Mouse (Mus musculus) neutrophil, adult 5-6 weeks (primary cell): ENCODE results near the gene Abcc5. TPM values are rescaled to one million over a fixed set of nuclear protein-coding genes. Genes with fewer than 3 reads are reported as not detected.
A peak's percentile ranks its signal among the peaks of the same experiment; 100 is the strongest.
"Not testable (repeated sequence)": the region's sequence is repeated elsewhere in the genome, so short reads cannot be mapped to it uniquely, and the experiment has no call there.

Experiments used
- ATAC-seq: fragments of 151-379, 151-347 bp; 2 replicates; pipeline ENCODE4 v1.8.0; 2017; ENCODE audit warnings: mild to moderate bottlenecking, moderate TSS enrichment; ENCODE audit not compliant: insufficient number of reproducible peaks, poor library complexity, low FRiP score, severe bottlenecking; ENCODE audit errors: extremely low read depth
- total RNA-seq: library from RNA; stranded (forward); fragments of 200-1000 nt; gene quantifications from 2 replicates; pipeline ENCODE4 v1.2.3, GENCODE M21; 2017

The Abcc5 gene
- total RNA-seq, 1 experiment from 2014 or later: 24.0 TPM

DNA sequence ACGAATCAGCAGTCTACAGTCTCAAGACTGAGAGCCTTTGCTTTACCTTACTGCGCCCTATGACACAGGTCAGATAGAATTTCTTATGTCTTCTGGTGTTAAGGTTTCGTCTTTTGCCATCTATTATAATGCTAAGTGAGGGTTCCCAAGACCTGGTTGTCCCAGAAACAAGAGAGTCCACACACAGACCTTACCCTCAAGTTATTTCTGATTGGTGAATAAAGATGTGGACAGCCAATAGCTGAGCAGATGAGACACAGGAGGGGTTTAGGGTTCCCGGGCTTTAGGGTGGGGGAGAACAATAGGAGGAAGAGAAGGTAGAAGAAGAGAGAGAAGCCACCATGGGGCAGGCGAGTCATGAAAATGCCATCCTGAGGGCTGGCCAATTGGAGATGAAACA, 50.9 kb downstream of the Abcc5 start:
- no peak for ATAC-seq

DNA sequence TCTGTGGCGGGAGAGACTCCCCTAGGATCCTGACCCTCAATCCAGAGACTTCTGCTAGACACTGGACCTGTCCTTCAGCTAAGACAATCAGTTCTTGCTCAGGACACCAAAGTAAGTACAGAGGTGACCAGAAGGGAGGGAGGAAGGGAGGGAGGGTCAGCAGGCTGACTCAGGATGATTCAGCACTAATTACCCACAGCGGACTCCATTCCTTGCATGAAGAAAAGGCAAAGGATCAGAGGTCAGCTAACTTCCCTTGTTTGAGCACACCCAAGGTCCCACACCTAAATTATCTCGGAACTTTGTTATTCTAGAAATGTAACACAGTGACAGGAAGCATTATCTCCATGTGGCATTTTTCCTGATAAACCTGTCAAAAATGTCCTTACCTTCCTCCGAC, 54.5 kb downstream of the Abcc5 start:
- 0 out of 2 replicates have a peak, but pooled peaks have one; percentile 6 for ATAC-seq

DNA sequence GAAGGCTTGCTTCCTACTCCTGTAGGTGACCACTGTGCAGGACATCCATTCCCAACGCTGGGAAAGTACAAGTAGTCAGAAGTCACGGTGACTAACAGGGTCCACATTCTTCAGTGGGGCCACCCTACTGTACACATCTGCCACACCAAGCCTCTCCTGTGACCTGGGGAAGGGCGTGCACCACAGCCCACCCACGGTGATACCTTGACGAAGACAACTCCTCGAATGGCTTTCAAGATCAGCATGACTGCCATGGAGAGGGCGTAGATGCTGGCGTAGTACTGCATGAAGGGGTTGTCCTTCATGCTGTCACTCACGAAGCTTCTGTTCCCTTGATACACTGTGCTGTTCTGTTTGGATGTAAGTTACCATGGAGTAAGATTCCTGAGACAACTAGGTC, 58.0 kb downstream of the Abcc5 start:
- no peak for ATAC-seq

DNA sequence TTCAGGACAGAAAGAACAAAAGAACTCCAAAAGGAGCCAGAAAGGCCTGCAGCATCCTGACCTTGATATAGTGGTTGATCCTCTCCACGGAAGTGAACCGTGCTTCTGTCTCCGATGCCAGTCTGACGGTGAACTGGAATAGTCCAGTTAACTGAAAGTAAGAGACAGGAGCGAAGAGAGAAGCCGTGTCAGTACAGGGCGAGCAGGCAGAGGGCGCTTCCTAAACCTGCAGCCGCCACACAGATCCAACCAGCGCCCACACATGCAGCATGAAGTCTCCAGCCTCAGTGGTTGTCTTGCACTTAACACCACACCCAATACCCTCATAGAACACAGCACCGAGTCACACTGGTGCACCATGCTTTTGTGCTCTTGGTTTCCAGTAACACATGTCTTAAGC, 64.1 kb downstream of the Abcc5 start:
- ATAC-seq: no peak

DNA sequence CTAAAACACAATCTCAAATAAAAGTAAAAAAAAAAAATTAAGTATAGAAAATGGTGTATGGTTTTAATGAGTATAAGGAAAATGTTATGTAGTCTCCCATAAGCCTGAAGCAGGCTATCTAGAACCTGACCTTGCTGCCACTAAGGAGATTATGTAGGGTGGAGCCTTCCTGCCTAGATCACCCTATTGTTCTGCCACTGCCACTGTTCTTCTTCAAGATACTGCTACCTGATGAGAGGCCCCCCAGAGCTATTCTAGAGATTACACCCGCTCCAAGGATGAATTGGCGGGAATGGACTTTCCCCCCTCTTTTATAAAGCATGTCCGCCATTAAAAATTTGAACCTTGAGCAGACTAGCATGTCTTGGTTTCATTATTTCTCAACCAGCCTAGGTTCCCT, 64.7 kb downstream of the Abcc5 start:
- ATAC-seq: not testable (repeated sequence)

DNA sequence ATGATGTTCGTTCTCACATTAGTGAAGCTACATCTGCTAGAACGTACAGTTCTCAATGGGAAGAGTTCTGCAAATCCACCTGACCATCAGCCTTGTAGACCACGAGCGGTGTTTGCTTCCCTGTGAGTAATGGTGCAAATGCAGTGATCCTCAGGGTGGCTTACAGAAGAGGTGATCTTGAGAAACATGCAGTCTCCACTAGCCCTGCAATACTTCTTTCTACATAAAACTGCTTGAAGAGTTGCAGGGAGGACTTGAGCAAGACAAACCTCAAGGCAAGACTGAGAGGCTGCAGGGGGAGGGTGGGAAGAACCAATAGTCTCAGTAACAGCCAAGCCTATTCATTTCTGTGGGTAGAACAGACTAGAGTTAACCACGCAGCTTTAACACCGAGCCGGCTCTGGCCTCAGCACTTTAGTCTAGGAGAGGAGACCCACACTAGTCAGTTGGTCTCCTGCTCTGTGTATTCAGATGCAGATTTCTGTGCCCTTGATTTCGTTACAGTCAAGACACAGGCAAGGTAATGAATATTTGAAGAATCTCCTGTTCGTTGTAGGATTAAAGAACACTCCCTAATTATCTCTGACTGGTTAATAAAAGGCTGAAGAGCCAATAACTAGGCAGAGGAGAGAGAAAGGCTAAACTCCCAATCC, 66.4 kb downstream of the Abcc5 start:
- ATAC-seq: no peak

DNA sequence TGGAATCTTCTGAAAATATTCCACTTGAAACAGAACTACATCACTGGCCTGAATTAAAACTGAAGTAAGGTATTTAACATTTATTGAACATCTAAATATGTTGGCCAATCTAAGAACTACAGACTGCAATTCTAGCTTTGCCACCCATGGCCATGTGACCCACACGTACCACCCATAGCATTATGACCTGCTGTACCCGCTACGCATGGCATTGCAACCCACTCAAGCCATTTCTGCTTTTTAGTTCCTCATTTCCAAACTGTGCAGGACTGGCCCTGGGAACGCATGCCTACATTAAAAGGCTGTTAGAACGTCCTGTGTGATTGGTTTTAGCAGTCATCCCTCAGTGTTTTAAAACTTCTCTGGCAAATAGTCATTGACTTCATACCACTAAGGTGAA, 68.4 kb downstream of the Abcc5 start:
- peak; percentile 92 for ATAC-seq

DNA sequence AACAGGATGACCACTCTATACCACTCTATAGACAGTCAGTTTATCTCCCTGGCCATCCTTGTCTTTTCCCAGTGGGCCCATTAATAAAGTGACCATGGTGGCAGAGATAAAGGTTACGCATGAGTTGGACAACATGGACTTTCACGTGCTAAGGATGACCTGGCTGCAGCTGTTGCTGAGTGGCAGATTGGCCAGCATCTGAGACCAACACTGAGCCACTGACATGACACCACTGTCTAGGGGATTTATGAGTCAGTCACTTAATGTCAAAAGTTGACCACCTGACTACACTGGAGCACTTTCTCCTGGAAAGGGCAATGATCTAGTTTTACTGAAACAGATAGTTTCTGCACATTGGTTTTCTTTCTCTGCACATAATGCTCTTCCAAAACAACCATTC, 71.4 kb downstream of the Abcc5 start:
- no peak for ATAC-seq

DNA sequence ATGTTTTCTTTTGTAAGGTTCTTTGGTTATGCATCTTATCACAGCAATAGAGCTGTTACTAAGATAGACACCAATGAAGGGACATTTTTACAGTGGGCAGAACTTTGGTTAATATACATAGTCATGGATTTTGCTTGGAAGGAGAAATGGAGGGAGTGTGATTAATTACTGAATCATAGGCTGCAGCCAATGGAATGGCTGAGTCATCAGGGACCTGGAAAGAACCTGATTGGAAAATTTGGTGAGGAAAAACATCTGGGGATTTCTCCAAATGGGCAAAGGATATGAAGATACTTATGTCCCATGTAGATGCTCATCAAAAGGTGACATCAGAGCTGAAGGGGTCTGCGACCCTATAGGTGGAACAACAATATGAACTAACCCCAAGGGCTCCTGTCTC, 72.2 kb downstream of the Abcc5 start:
- ATAC-seq: no peak

DNA sequence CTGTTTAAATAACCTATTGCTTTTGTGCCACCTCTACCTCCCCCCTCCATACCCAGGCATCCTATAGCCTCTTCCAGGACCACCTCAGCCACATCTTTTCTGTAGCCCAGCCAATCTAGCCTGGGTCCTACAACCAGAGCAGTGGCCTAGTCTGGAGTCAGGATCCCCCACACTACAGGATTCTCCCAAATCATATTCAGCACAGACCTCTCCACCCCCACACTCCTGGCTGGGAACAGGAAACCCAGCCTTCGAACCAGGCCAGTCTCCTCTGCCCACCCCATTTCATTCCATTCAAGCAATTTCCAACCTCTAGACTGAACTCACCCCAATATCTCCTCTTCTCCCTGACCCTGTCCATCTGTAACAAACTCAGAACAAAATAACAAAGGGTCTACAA, 80.7 kb downstream of the Abcc5 start:
- ATAC-seq: no peak

DNA sequence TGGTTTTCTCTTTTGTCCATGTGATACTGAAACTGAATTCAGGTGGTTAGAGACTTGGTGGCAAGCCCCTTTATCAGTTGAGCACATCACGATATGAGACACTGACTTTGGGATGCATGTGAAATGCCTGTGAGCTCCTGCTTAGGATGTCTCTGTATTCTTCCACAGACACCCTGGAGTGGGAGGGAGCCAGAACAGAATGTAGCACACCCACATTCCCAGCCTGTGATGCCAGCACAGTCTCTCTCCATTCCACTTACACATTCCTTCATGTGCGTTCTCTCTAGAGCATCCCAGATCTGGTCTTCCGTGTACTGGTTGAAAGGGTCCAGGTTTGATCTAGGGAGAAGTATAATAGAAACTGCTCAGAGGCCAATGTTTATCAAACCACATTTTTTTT, 87.6 kb downstream of the Abcc5 start:
- no peak for ATAC-seq

DNA sequence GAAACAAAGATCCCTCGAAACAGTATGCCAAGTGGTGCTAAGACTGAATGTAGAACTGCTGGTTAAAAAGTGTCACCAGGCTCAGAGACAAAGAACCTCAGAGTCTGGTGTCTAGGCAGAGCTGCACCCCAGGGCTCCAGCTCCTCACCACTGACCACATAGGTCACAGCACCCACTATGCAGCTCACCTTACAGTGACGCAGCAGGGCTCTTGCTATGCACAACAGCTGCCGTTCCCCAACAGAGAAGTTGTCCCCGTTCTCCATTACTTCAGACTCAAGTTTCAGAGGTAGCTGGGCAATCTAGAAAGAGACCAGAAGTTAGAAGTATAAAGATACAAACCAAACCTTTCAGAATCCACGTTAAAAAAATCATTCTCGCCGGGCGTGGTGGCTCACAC, 91.3 kb downstream of the Abcc5 start:
- ATAC-seq: no peak

DNA sequence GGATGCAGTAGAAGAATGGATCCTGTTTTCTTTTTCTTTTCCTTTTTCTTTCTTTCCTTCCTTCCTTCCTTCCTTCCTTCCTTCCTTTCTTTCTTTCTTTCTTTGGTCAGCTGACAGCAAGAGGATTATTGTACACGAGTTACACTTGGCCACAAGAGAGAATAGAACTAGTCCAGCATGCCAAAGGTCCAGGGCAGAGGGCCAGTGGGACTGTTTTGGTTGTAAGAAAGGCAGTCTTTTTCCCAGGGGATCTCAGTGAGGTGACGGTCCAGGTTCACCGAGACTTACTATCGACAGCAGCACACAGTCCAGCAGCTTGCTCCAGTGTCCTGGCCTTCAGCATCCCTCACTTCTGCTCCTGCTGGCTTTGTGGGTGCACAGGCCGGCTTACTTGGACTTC, 97.9 kb downstream of the Abcc5 start:
- no peak for ATAC-seq

DNA sequence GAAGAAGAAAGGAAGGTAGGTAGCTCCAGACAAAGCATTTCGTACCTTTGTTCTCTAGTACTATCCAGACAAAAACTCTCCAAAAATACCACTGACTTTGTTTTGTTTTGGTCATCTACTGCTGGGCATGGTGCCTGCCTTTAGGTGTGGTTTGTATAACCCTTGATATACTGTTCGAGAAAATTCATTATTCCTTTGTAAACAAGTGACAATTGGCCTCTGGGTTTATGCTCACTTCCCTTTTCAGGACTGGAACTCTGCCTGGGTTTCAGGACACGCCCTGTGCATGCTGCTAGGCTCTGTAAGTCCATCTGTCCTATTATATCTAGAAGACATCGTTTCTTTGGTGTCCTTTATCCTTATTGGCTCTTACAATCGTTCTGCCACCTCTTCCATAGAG, 100.9 kb downstream of the Abcc5 start, which contains the start of gene Cyp2ab1:
TSS of gene Cyp2ab1 (minus strand) at position 119 of the 400 bp plus-strand sequence.
- no peak for ATAC-seq

DNA sequence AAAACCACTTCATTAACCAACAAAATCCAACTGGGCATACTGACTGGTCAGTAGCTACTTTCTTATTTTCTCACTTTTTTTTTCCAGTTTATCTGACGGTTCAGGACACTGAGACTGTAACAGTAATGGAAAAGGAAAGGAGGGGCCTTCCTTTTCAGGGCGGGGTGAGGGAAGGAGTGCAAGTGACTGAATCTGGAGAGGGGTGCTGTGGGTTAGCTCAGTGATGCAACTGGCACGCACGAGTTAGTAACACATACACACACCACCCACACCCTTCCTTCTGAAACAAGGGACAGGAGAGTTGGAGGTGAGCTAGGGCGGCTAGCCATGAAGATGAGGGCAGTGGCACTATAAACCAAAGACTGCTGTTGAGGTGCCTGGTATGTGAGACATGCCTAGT, 102.3 kb downstream of the Abcc5 start:
- ATAC-seq: no peak

DNA sequence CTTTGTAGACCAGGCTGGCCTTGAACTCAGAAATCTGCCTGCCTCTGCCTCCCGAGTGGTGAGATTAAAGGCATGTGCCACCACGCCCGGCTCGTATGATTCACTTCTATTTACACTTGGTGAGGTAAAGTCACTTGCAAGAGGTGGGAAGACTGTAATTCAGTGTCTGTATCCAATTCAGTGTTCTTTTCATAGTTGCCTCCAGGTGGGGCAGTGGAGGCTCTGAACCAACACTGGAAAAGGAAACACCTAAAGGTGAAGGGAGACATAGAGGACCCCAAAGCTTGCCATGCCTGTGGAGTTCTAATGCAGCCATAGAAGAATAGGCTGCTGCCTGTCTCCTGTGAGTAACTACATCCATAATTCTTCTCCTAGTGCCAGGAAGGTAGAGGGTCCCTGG, 103.9 kb downstream of the Abcc5 start:
- no peak for ATAC-seq

DNA sequence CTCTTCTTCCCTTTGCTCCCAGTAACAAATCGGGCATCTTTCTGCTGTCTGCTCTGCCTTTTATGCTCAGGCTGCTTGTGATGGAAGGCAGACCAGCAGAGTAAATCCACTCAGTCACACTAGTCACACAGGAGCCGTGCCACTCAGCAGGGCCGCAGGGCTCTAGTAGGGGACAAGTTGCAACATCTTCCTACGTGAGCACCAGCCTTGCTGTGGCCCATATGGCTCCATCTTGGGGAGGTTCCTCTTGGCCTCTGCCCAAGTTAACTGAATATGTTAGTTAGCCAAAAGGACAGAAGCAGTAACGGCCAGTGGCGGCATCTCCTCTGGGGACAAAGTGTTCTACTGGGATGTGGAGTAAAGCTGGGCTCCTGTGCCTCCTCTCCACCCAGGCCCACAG, 109.4 kb downstream of the Abcc5 start:
- peak; percentile 48; the same call in 1 of the 2 replicates for ATAC-seq

DNA sequence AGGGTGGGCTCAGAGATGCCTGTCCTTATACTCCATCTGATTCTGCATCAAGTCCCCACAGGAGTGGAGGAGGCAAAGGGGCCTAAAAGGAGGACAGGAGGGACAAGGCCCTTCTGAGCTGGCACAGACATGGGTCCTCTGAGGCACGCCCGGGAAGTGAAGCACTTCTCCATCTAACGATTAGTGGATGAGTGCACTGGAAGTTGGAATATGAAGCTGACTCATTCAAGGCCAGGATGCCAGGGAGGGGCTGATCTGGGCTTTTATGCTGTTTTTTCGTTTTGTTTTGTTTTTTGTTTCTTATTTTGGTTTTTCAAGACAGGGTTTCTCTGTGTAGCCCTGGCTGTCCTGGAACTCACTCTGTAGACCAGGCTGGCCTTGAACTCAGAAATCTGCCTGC, 110.9 kb downstream of the Abcc5 start:
- no peak for ATAC-seq

DNA sequence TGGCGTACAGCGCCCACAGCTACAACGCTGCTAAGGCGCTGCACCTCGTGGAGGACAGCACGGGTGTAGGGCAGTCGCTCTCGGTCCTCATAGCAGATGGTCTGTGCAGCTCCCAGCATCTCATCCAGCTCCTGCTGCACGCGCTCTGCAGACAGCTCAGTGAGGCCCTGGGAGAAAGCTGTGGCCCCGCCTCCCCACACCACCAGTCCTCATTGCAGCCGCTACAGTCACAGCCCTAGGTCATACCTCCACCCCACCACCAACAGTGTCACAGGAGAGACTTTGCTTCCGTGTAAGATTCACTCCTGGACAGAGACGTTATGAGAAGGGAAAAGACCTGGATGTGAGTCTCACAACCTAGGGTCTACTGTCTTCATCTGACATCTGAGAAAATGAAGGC, 113.9 kb downstream of the Abcc5 start:
- no peak for ATAC-seq

DNA sequence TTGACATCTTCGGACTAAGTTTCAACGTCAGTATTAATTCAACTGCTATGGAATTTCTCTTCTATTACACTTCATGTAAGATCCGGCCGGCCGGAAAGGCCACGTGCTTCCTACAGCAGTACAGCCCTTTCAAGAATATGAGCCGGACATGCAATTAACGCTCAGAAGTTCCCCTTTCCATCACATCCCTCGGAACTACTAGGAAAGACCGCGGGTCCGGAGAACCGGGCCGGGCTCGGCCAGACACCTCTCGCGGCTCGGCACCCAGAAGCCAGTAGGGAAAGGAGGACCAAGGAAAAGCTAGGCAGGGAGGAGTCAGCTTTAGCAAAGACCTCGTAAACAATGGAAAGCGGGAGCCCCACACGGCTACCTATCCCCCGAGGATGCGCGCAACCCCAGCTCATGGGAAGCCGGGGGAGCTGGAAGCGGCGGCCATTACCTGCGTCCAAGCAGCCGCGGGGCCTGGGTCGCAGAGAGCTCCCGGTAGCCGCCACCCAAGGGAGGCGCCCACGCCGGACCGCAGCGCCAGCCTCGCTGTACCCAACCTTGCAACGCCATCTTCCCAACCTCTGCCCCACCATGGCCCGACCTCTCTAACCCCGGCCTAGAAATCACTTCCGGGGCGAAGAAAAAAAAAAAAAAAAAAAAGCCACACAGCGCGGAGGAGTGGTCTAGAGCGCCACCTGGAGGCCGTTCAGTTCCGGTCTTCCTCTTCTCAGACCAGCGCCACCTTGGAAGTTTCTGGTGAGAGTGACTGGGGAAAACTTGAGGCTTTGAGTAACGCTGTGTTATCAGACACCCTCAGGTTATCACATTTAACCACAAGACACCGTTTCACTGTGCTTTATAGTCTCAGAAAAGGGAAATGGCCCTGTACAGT, 124.2 kb downstream of the Abcc5 start, which contains the start of gene Parl:
TSS of gene Parl (minus strand) at position 618 of the 880 bp plus-strand sequence.
- peak; percentile 90 for ATAC-seq
